ENCODE assay signal across 23 mouse cellular contexts in genomic region chr16:53598140-53598539, GRCm38 (mm10).
DNase-seq lines count a peak whose midpoint lies in the region; ATAC-seq and TF ChIP-seq lines count a peak whose summit lies in the region.
"Had no signal": no experiment of that assay in that cellular context is flagged by ENCODE, and none has a peak within 500 bp of the region (broad histone marks: within the 10 kb centered on the region; RNA-seq: fewer than 3 reads in every experiment).

No protein-coding gene starts in this region.

- no peaks in the 10 kb centered on the region for H3K27me3 ChIP-seq in G1E (ENCODE audit: insufficient read depth, low read length)
- H3K27me3 ChIP-seq in MEL (ENCODE audit: control insufficient read depth in 1 of 2, insufficient read depth in 2 of 2, low read length in 2 of 2) = no peaks in the 10 kb centered on the region
- no peaks in the 10 kb centered on the region for H3K27me3 ChIP-seq in heart, embryonic 12.5 days (replicated peaks)
- H3K27me3 ChIP-seq: CH12.LX, Patski had no signal

- H3K36me3 ChIP-seq in G1E (replicated peaks) = no peaks in the 10 kb centered on the region
- H3K36me3 ChIP-seq in MEL (ENCODE audit: control insufficient read depth in 1 of 2, insufficient read depth in 2 of 2, low read length in 2 of 2) = peaks cover 0 to 3% of the 10 kb centered on the region in 2 experiments; a peak in 2 of 4 replicates
- H3K36me3 ChIP-seq in heart, embryonic 12.5 days = no peaks in the 10 kb centered on the region

- no peak for TF ChIP-seq RAD21 in MEL (IDR thresholded peaks at IDR 0.05; ENCODE audit: low read depth, low read length)

- no peak overlapping the region for H3K27ac ChIP-seq in MEL (ENCODE audit: control insufficient read depth, low read depth, low read length)
- no peak overlapping the region for H3K27ac ChIP-seq in heart, embryonic 12.5 days (ENCODE audit: poor library complexity, severe bottlenecking)

- no peak overlapping the region for H3K9ac ChIP-seq in MEL (ENCODE audit: control insufficient read depth, low read depth, low read length, poor library complexity, severe bottlenecking)
- H3K9ac ChIP-seq in heart, embryonic 12.5 days = no peak overlapping the region

- no peaks in the 10 kb centered on the region; the same call in 1 of the 2 replicates for H3K4me1 ChIP-seq in G1E (ENCODE audit: insufficient read depth, low read depth, low read length)
- H3K4me1 ChIP-seq in MEL (ENCODE audit: control insufficient read depth in 1 of 2, insufficient read depth in 2 of 2, low read length in 2 of 2) = peaks cover 3 to 4% of the 10 kb centered on the region in 2 experiments; a peak in 1 of 4 replicates
- H3K4me1 ChIP-seq in heart, embryonic 12.5 days (replicated peaks) = no peaks in the 10 kb centered on the region

- no peak overlapping the region for H3K4me2 ChIP-seq in heart, embryonic 12.5 days

- peak; percentile 47; the same call in 1 of the 2 replicates for ATAC-seq in G1E (ENCODE audit: extremely low read depth, insufficient number of reproducible peaks, low FRiP score, poor library complexity, severe bottlenecking)
- ATAC-seq in heart, embryonic 12.5 days (ENCODE audit: insufficient number of reproducible peaks, low FRiP score) = no peak
- ATAC-seq: activated CD4-positive, CD25-positive, alpha-beta regulatory T cell, adult 4 months; CD4-positive, CD25-positive, alpha-beta regulatory T cell, adult 4 months; Patski had no signal

- no peaks in the 10 kb centered on the region for H3K79me2 ChIP-seq in MEL (ENCODE audit: control insufficient read depth, insufficient read depth, low read length, poor library complexity)

- peak; percentile 48 to 55; a peak in 3 of 4 replicates for TF ChIP-seq EP300 in MEL (IDR thresholded peaks at IDR 0.05; ENCODE audit: low read depth in 1 of 2, low read length in 2 of 2)

- DNase-seq in 416B (ENCODE audit: low read depth) (peak; percentile 9), G1E (ENCODE audit: low spot score) (no peak), MEL (ENCODE audit: low read depth, low spot score) (peak; percentile 36)
- DNase-seq in layer of hippocampus, adult 9-11 months = no peak
- no peak for DNase-seq in heart, adult 9 months (ENCODE audit: low spot score in 2 of 2)
- DNase-seq: adrenal gland, adult 2 months; adrenal gland, adult 8-10 months; adrenal gland, postnatal 10 days; adrenal gland, postnatal 14 days; adrenal gland, postnatal 25 days; adrenal gland, postnatal 36 days; B cell, adult 2 months; cerebellum, adult 11 months; cerebellum, adult 11-12 months; cerebellum, adult 18-20 months; cerebellum, adult 2 months; cerebellum, adult 8-10 months; cerebellum, adult 9-10 months had no signal

- H3K4me3 ChIP-seq in G1E (ENCODE audit: low read depth, low read length) (no peak overlapping the region), MEL (ENCODE audit: control insufficient read depth in 1 of 2, insufficient read depth in 1 of 2, low read depth in 2 of 2, low read length in 2 of 2) (no peak overlapping the region)
- H3K4me3 ChIP-seq in heart, embryonic 12.5 days = no peak overlapping the region

- H3K9me3 ChIP-seq in G1E (replicated peaks) (no peaks in the 10 kb centered on the region), MEL (replicated peaks; ENCODE audit: insufficient read depth, low read length) (no peaks in the 10 kb centered on the region)
- no peaks in the 10 kb centered on the region for H3K9me3 ChIP-seq in heart, embryonic 12.5 days (replicated peaks)

- WGBS in heart, embryonic 12.5 days = 57% methylated on average over 3 of the region's 3 CpGs

- no peak for TF ChIP-seq CTCF in G1E (IDR thresholded peaks at IDR 0.05; ENCODE audit: low read depth, low read length)
- no peak for TF ChIP-seq CTCF in MEL (IDR thresholded peaks at IDR 0.05 in 2 of 3, conservative IDR thresholded peaks at IDR 0.05 in 1 of 3; ENCODE audit: control insufficient read depth in 1 of 3, insufficient read depth in 1 of 3, low read depth in 2 of 3, low read length in 3 of 3, poor library complexity in 1 of 3, severe bottlenecking in 1 of 3)

- TF ChIP-seq POLR2A in MEL (IDR thresholded peaks at IDR 0.05; ENCODE audit: control insufficient read depth in 1 of 2, insufficient read depth in 1 of 2, low read depth in 1 of 2, low read length in 2 of 2, poor library complexity in 1 of 2) = no peak

TF ChIP-seq in MEL, 35 proteins besides CTCF, POLR2A, EP300 and RAD21:
- TF ChIP-seq GATA1 (IDR thresholded peaks at IDR 0.05; ENCODE audit: low read depth, low read length) (0 out of 2 replicates have a peak, but pooled peaks have one; percentile 45), MEF2A (IDR thresholded peaks at IDR 0.05; ENCODE audit: extremely low read depth, insufficient replicate concordance, low read depth, low read length, poor library complexity, severe bottlenecking) (no peak), ZNF384 (IDR thresholded peaks at IDR 0.05; ENCODE audit: low read depth, low read length) (peak; percentile 91), TCF12 (IDR thresholded peaks at IDR 0.05; ENCODE audit: low read depth, low read length) (no peak), ZMIZ1 (IDR thresholded peaks at IDR 0.05; ENCODE audit: low read depth, low read length) (no peak), ELF1 (IDR thresholded peaks at IDR 0.05; ENCODE audit: low read depth, low read length) (no peak; the same call in 1 of the 2 replicates), RCOR1 (IDR thresholded peaks at IDR 0.05; ENCODE audit: low read depth, low read length) (peak; percentile 55; the same call in 1 of the 2 replicates)

Comparison
In these comparisons a context has a peak if more than half of its experiments do, and no peak if none do; other contexts are left out.
1. DNase-seq: peak in 416B (single experiment) and MEL (single experiment); none in G1E (single experiment), layer of hippocampus, adult 9-11 months (single experiment) and heart, adult 9 months (0 of 2).